Mouse (Mus musculus) testis, adult 2 months (tissue): Measurements from ENCODE around the gene Rspo4.

Experiments
- CTCF ChIP-seq: fragments of 200-500 bp; IDR thresholded peaks from 2 replicates; pipeline ENCODE4 v1.5.1; 2012; ENCODE audit warnings: low read depth, mild to moderate bottlenecking, inconsistent platforms, low read length, moderate library complexity; ENCODE audit not compliant: control insufficient read depth, insufficient read depth, insufficient replicate concordance
- POLR2A ChIP-seq: fragments of 200-500 bp; IDR thresholded peaks from 2 replicates; pipeline ENCODE4 v1.6.1; 2012; ENCODE audit warnings: low read depth, mild to moderate bottlenecking, inconsistent platforms, low read length, moderate library complexity; ENCODE audit not compliant: control insufficient read depth

- TF ChIP-seq POLR2A (no peak), CTCF (no peak)
Observed at GRCm38 (mm10) chr2:151911751-151912150, 69.0 kb downstream of the Rspo4 start.
